Comparison of ENCODE assay signal across 25 mouse cellular contexts in genomic region chr3:83905161-83905560, GRCm38 (mm10).
DNase-seq lines count a peak whose midpoint lies in the region; ATAC-seq and TF ChIP-seq lines count a peak whose summit lies in the region.
"Had no signal": no experiment of that assay in that cellular context is flagged by ENCODE, and none has a peak within 500 bp of the region (broad histone marks: within the 10 kb centered on the region; RNA-seq: fewer than 3 reads in every experiment).

No protein-coding gene starts in this region.

- peak overlapping the region; percentile 49; the same call in 1 of the 2 replicates for H3K27ac ChIP-seq in heart, embryonic 12.5 days (ENCODE audit: poor library complexity, severe bottlenecking)
- peak overlapping the region; percentile 17; the same call in 1 of the 2 replicates for H3K27ac ChIP-seq in hindbrain, postnatal 0 days
- H3K27ac ChIP-seq in hindbrain, embryonic 14.5 days, result no peak overlapping the region
- H3K27ac ChIP-seq: embryonic facial prominence, embryonic 12.5 days; limb, embryonic 13.5 days; midbrain, embryonic 15.5 days; stomach, postnatal 0 days had no signal

- no peak for TF ChIP-seq CTCF in hindbrain, postnatal 0 days (IDR thresholded peaks at IDR 0.05; ENCODE audit: low read depth)

- H3K9me3 ChIP-seq in heart, embryonic 12.5 days (replicated peaks), result no peaks in the 10 kb centered on the region
- no peaks in the 10 kb centered on the region for H3K9me3 ChIP-seq in hindbrain, postnatal 0 days (ENCODE audit: low read length)
- no peaks in the 10 kb centered on the region for H3K9me3 ChIP-seq in hindbrain, embryonic 14.5 days (ENCODE audit: control insufficient read depth, low read length)
- H3K9me3 ChIP-seq: embryonic facial prominence, embryonic 12.5 days; limb, embryonic 13.5 days; megakaryocyte, embryonic 14.5 days; midbrain, embryonic 15.5 days had no signal

- ATAC-seq in heart, embryonic 12.5 days (ENCODE audit: insufficient number of reproducible peaks, low FRiP score), result no peak
- ATAC-seq in hindbrain, postnatal 0 days, result peak; percentile 75
- ATAC-seq in hindbrain, embryonic 14.5 days (ENCODE audit: low FRiP score), result no peak
- ATAC-seq: inflammation-experienced regulatory T-cells, adult 6 months; lung, postnatal 0 days; midbrain, embryonic 15.5 days had no signal

- DNase-seq in cerebellum, postnatal 25 days, result peak; percentile 16 to 36
- DNase-seq in cerebellum, adult 18-20 months, result no peak
- DNase-seq in heart, adult 11 months, result no peak
- DNase-seq in hindbrain, postnatal 0 days (ENCODE audit: low spot score), result peak; percentile 73
- DNase-seq in hindbrain, embryonic 14.5 days (ENCODE audit: low spot score), result no peak
- peak; percentile 57 for DNase-seq in retina, postnatal 1 day
- DNase-seq in retina, embryonic 14.5 days (ENCODE audit: low spot score), result no peak
- DNase-seq: adrenal gland, postnatal 14 days; cerebellum, adult 11-12 months; embryo, embryonic 11 days; kidney, adult 11 months; kidney, postnatal 25 days; lung, postnatal 4 days; right cerebral cortex, postnatal 4 days; thymus, adult 18-20 months; thymus, postnatal 25 days had no signal

- peaks cover 22% of the 10 kb centered on the region for H3K4me1 ChIP-seq in heart, embryonic 12.5 days (replicated peaks)
- no peaks in the 10 kb centered on the region for H3K4me1 ChIP-seq in hindbrain, postnatal 0 days (ENCODE audit: insufficient read depth, low read length)
- no peaks in the 10 kb centered on the region for H3K4me1 ChIP-seq in hindbrain, embryonic 14.5 days (replicated peaks; ENCODE audit: control insufficient read depth, insufficient read depth, low read length)
- H3K4me1 ChIP-seq: embryonic facial prominence, embryonic 12.5 days; limb, embryonic 13.5 days; midbrain, embryonic 15.5 days had no signal

- no peak overlapping the region for H3K9ac ChIP-seq in heart, embryonic 12.5 days
- H3K9ac ChIP-seq in hindbrain, postnatal 0 days (replicated peaks; ENCODE audit: low read length), result no peak overlapping the region
- no peak overlapping the region for H3K9ac ChIP-seq in hindbrain, embryonic 14.5 days
- H3K9ac ChIP-seq: embryonic facial prominence, embryonic 12.5 days; limb, embryonic 13.5 days; midbrain, embryonic 15.5 days had no signal

- H3K4me3 ChIP-seq in heart, embryonic 12.5 days, result no peak overlapping the region
- no peak overlapping the region for H3K4me3 ChIP-seq in hindbrain, postnatal 0 days (ENCODE audit: low read length)
- H3K4me3 ChIP-seq in hindbrain, embryonic 14.5 days (replicated peaks; ENCODE audit: low read length), result no peak overlapping the region
- H3K4me3 ChIP-seq: embryonic facial prominence, embryonic 12.5 days; limb, embryonic 13.5 days; megakaryocyte, embryonic 14.5 days; midbrain, embryonic 15.5 days had no signal

- WGBS in heart, embryonic 12.5 days, result 83% methylated on average over 6 of the region's 6 CpGs
- WGBS in hindbrain, postnatal 0 days, result 56% methylated on average over 6 of the region's 6 CpGs
- WGBS in hindbrain, embryonic 14.5 days, result 72% methylated on average over 6 of the region's 6 CpGs

- H3K27me3 ChIP-seq in heart, embryonic 12.5 days (replicated peaks), result no peaks in the 10 kb centered on the region
- no peaks in the 10 kb centered on the region for H3K27me3 ChIP-seq in hindbrain, postnatal 0 days (ENCODE audit: insufficient read depth, low read length)
- no peaks in the 10 kb centered on the region for H3K27me3 ChIP-seq in hindbrain, embryonic 14.5 days (ENCODE audit: control insufficient read depth, insufficient read depth, low read length)
- H3K27me3 ChIP-seq: embryonic facial prominence, embryonic 12.5 days; limb, embryonic 13.5 days; megakaryocyte, embryonic 14.5 days; midbrain, embryonic 15.5 days had no signal

- no peak overlapping the region for H3K4me2 ChIP-seq in heart, embryonic 12.5 days
- no peak overlapping the region for H3K4me2 ChIP-seq in hindbrain, postnatal 0 days (ENCODE audit: low read depth, low read length)
- no peak overlapping the region for H3K4me2 ChIP-seq in hindbrain, embryonic 14.5 days (replicated peaks)
- H3K4me2 ChIP-seq: embryonic facial prominence, embryonic 12.5 days; limb, embryonic 13.5 days; liver, embryonic 11.5 days; midbrain, embryonic 15.5 days had no signal

- H3K36me3 ChIP-seq in heart, embryonic 12.5 days, result peaks cover 52% of the 10 kb centered on the region
- H3K36me3 ChIP-seq in hindbrain, postnatal 0 days (ENCODE audit: insufficient read depth, low read length), result peaks cover 41% of the 10 kb centered on the region
- H3K36me3 ChIP-seq in hindbrain, embryonic 14.5 days (replicated peaks; ENCODE audit: control insufficient read depth, insufficient read depth), result peaks cover 93% of the 10 kb centered on the region

Comparison
In these comparisons a context has a peak if more than half of its experiments do, and no peak if none do; other contexts are left out.
1. DNase-seq: peak in cerebellum, postnatal 25 days (2 of 2), hindbrain, postnatal 0 days (single experiment) and retina, postnatal 1 day (single experiment); none in cerebellum, adult 18-20 months (0 of 2), heart, adult 11 months (single experiment), hindbrain, embryonic 14.5 days (single experiment) and retina, embryonic 14.5 days (single experiment).